In the genomic region with DNA sequence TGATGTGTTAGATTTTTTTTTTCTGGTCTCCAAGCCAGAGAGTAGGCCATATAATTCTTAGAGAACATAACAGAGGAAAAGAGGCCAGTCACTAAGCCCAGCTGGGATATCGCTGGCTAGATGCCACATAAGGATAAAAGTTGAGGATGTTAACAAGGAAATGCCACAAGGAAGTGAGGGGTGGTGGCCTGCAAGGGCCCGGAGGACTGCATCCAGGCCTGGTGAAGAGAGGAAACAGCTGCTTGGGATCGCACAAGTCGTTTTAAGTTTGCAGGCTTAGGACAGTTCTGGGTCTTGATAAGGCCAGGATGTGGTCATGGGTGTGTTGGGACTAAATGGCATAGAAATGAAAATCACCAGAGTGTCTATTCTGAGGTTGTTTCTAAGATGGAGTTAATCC, we compare ENCODE assay signal across 10 mouse cellular contexts.
DNase-seq lines count a peak whose midpoint lies in the region; ATAC-seq and TF ChIP-seq lines count a peak whose summit lies in the region.
"Had no signal": no experiment of that assay in that cellular context is flagged by ENCODE, and none has a peak within 500 bp of the region (broad histone marks: within the 10 kb centered on the region; RNA-seq: fewer than 3 reads in every experiment).

No protein-coding gene starts in this region.

- H3K9ac ChIP-seq in intestine, embryonic 14.5 days (ENCODE audit: low read length), result no peak overlapping the region
- H3K9ac ChIP-seq in intestine, embryonic 15.5 days, result no peak overlapping the region
- H3K9ac ChIP-seq in heart, embryonic 11.5 days (ENCODE audit: low read depth, low read length), result no peak overlapping the region
- H3K9ac ChIP-seq: liver, embryonic 15.5 days had no signal

- ATAC-seq in intestine, embryonic 14.5 days (replicated peaks; ENCODE audit: low FRiP score, low TSS enrichment, low read depth), result no peak
- no peak for ATAC-seq in intestine, embryonic 15.5 days
- 0 out of 2 replicates have a peak, but pooled peaks have one; percentile 31 for ATAC-seq in heart, embryonic 11.5 days (replicated peaks; ENCODE audit: insufficient number of reproducible peaks, low FRiP score, low TSS enrichment)
- no peak for ATAC-seq in CD4-positive, CD25-positive, alpha-beta regulatory T cell, adult 4 months

- H3K27me3 ChIP-seq in intestine, embryonic 14.5 days (replicated peaks; ENCODE audit: control insufficient read depth, insufficient read depth, low read length), result no peaks in the 10 kb centered on the region
- no peaks in the 10 kb centered on the region for H3K27me3 ChIP-seq in intestine, embryonic 15.5 days (replicated peaks)
- H3K27me3 ChIP-seq in heart, embryonic 11.5 days (ENCODE audit: control insufficient read depth, insufficient read depth, low read length), result no peaks in the 10 kb centered on the region
- no peaks in the 10 kb centered on the region for H3K27me3 ChIP-seq in limb, embryonic 10.5 days (ENCODE audit: low read depth, poor library complexity, severe bottlenecking)
- no peaks in the 10 kb centered on the region for H3K27me3 ChIP-seq in myocyte (ENCODE audit: control insufficient read depth, insufficient read depth, insufficient read length)
- H3K27me3 ChIP-seq: liver, embryonic 15.5 days had no signal

- no peaks in the 10 kb centered on the region for H3K79me2 ChIP-seq in myocyte (ENCODE audit: control insufficient read depth, insufficient read depth)

- TF ChIP-seq POLR2A in myocyte (IDR thresholded peaks at IDR 0.05; ENCODE audit: insufficient read length, low read depth), result no peak

- no peak overlapping the region for H3K4me2 ChIP-seq in intestine, embryonic 14.5 days (ENCODE audit: low read length)
- H3K4me2 ChIP-seq in intestine, embryonic 15.5 days (replicated peaks), result no peak overlapping the region
- no peak overlapping the region for H3K4me2 ChIP-seq in heart, embryonic 11.5 days
- H3K4me2 ChIP-seq in myocyte (ENCODE audit: low read depth), result peak overlapping the region; percentile 35
- H3K4me2 ChIP-seq: liver, embryonic 15.5 days had no signal

- H3K4me1 ChIP-seq in intestine, embryonic 14.5 days (replicated peaks; ENCODE audit: control insufficient read depth, insufficient read depth, low read length), result peaks cover 5% of the 10 kb centered on the region; the same call in 1 of the 2 replicates
- H3K4me1 ChIP-seq in intestine, embryonic 15.5 days (replicated peaks), result peaks cover 7% of the 10 kb centered on the region
- peaks cover 7% of the 10 kb centered on the region; the same call in 1 of the 2 replicates for H3K4me1 ChIP-seq in heart, embryonic 11.5 days (ENCODE audit: control insufficient read depth, insufficient read depth, low read length)
- H3K4me1 ChIP-seq in limb, embryonic 10.5 days, result peaks cover 42% of the 10 kb centered on the region
- H3K4me1 ChIP-seq: liver, embryonic 15.5 days had no signal

- H3K27ac ChIP-seq in intestine, embryonic 14.5 days (ENCODE audit: low read depth), result peak overlapping the region; percentile 6; the same call in 1 of the 2 replicates
- no peak overlapping the region for H3K27ac ChIP-seq in intestine, embryonic 15.5 days
- no peak overlapping the region for H3K27ac ChIP-seq in heart, embryonic 11.5 days (ENCODE audit: low read depth, low read length)
- H3K27ac ChIP-seq in limb, embryonic 10.5 days, result peak overlapping the region; percentile 58
- H3K27ac ChIP-seq: liver, embryonic 15.5 days had no signal

- H3ac ChIP-seq in myocyte (ENCODE audit: control insufficient read depth, insufficient read length), result no peak overlapping the region

- DNase-seq in intestine, embryonic 14.5 days (ENCODE audit: low spot score), result peak; percentile 52
- no peak for DNase-seq in limb, embryonic 10.5 days (ENCODE audit: low spot score)
- DNase-seq in cerebellum, postnatal 25 days, result no peak
- no peak for DNase-seq in T-cell, adult 2 months (ENCODE audit: low spot score)
- DNase-seq: thymus, postnatal 4 days had no signal

- no peaks in the 10 kb centered on the region for H3K9me3 ChIP-seq in intestine, embryonic 14.5 days (ENCODE audit: control insufficient read depth, low read length)
- no peaks in the 10 kb centered on the region for H3K9me3 ChIP-seq in intestine, embryonic 15.5 days
- H3K9me3 ChIP-seq in heart, embryonic 11.5 days (replicated peaks; ENCODE audit: control insufficient read depth, low read length), result no peaks in the 10 kb centered on the region
- H3K9me3 ChIP-seq in limb, embryonic 10.5 days (replicated peaks), result no peaks in the 10 kb centered on the region
- H3K9me3 ChIP-seq: liver, embryonic 15.5 days had no signal

- WGBS in intestine, embryonic 14.5 days, result 44% methylated on average over 4 of the region's 4 CpGs
- WGBS in intestine, embryonic 15.5 days, result 39% methylated on average over 4 of the region's 4 CpGs
- 44% methylated on average over 4 of the region's 4 CpGs for WGBS in heart, embryonic 11.5 days (ENCODE audit: insufficient replicate concordance)
- WGBS in limb, embryonic 10.5 days, result 80% methylated on average over 4 of the region's 4 CpGs

- H3K4me3 ChIP-seq in intestine, embryonic 14.5 days (ENCODE audit: low read depth, low read length), result no peak overlapping the region
- H3K4me3 ChIP-seq in intestine, embryonic 15.5 days (replicated peaks), result no peak overlapping the region
- no peak overlapping the region for H3K4me3 ChIP-seq in heart, embryonic 11.5 days (ENCODE audit: low read depth, low read length)
- no peak overlapping the region for H3K4me3 ChIP-seq in limb, embryonic 10.5 days
- no peak overlapping the region for H3K4me3 ChIP-seq in myocyte
- H3K4me3 ChIP-seq: liver, embryonic 15.5 days had no signal

- H3K36me3 ChIP-seq in intestine, embryonic 14.5 days (ENCODE audit: control insufficient read depth, insufficient read depth, low read length), result no peaks in the 10 kb centered on the region
- H3K36me3 ChIP-seq in intestine, embryonic 15.5 days, result no peaks in the 10 kb centered on the region
- H3K36me3 ChIP-seq in heart, embryonic 11.5 days (ENCODE audit: control insufficient read depth, insufficient read depth, low read length), result no peaks in the 10 kb centered on the region
- no peaks in the 10 kb centered on the region for H3K36me3 ChIP-seq in limb, embryonic 10.5 days
- no peaks in the 10 kb centered on the region for H3K36me3 ChIP-seq in myocyte (ENCODE audit: control insufficient read depth, insufficient read depth)
- H3K36me3 ChIP-seq: liver, embryonic 15.5 days had no signal

TF ChIP-seq in myocyte, 11 proteins besides CTCF, POLR2A, EP300 and RAD21:
- TF ChIP-seq E2F4 (IDR thresholded peaks at IDR 0.05; ENCODE audit: insufficient read depth), result no peak
- TF ChIP-seq MYOG (IDR thresholded peaks at IDR 0.05; ENCODE audit: control insufficient read depth in 1 of 3, insufficient read depth in 1 of 3, insufficient read length in 2 of 3, low read depth in 2 of 3), result peak in 1 of 3 experiments; percentile 42
- peak; percentile 19 to 88 (median 80) for TF ChIP-seq MYOD1 (IDR thresholded peaks at IDR 0.05; ENCODE audit: control insufficient read depth in 1 of 3, insufficient read length in 2 of 3, low read depth in 2 of 3)
TF ChIP-seq in myocyte: peak in this region for 2.

Comparison
In these comparisons a context has a peak if more than half of its experiments do, and no peak if none do; other contexts are left out.
1. H3K27ac ChIP-seq: peak in intestine, embryonic 14.5 days (single experiment) and limb, embryonic 10.5 days (single experiment); none in intestine, embryonic 15.5 days (single experiment) and heart, embryonic 11.5 days (single experiment).